Mouse (Mus musculus): ENCODE measurements around the gene Gabarapl2. TPM values are rescaled to one million over a fixed set of nuclear protein-coding genes. Genes with fewer than 3 reads are reported as not detected.

Gabarapl2 gene
- total RNA-seq, 1 experiment: 255 TPM

GRCm38 (mm10) chr8:111920971-111921370, 19.5 kb upstream of the Gabarapl2 start:
- TF ChIP-seq HCFC1 (IDR thresholded peaks at IDR 0.05; ENCODE audit: borderline replicate concordance, insufficient read depth, low read length) (no peak), MAFK (IDR thresholded peaks at IDR 0.05; ENCODE audit: insufficient read depth, low read depth, low read length) (no peak), ZNF384 (IDR thresholded peaks at IDR 0.05; ENCODE audit: low read depth, low read length) (no peak), CHD2 (IDR thresholded peaks at IDR 0.05; ENCODE audit: low read depth, low read length) (no peak)
- peak overlapping the region; percentile 17; the same call in 1 of the 2 replicates for H3K9ac ChIP-seq (ENCODE audit: insufficient read depth, low read depth, low read length, poor library complexity, severe bottlenecking)
- in situ Hi-C loops (cut with MboI; ENCODE audit: low sequenced_read_pairs in 2 of 2, unreplicated experiment in 2 of 2): no loop called here
- H3K9me3 ChIP-seq (ENCODE audit: control insufficient read depth, insufficient read depth, low read depth, low read length): no peaks in the 10 kb centered on the region
- no peak for DNase-seq (ENCODE audit: low read depth, low spot score)
- peak overlapping the region; percentile 33; the same call in 1 of the 2 replicates for H3K27ac ChIP-seq (ENCODE audit: insufficient read depth, low read depth, low read length, poor library complexity, severe bottlenecking)
- peaks cover 3 to 9% of the 10 kb centered on the region in 2 experiments for H3K4me1 ChIP-seq (ENCODE audit: control insufficient read depth in 2 of 2, insufficient read depth in 2 of 2, low read length in 2 of 2, poor library complexity in 1 of 2)
- H3K36me3 ChIP-seq (ENCODE audit: control insufficient read depth, insufficient read depth, low read length, poor library complexity, severe bottlenecking): peaks cover 7% of the 10 kb centered on the region; the same call in 1 of the 2 replicates
- no peak overlapping the region for H3K4me3 ChIP-seq (ENCODE audit: insufficient read depth in 1 of 2, low read depth in 1 of 2, low read length in 2 of 2, poor library complexity in 1 of 2, severe bottlenecking in 1 of 2)

GRCm38 (mm10) chr8:111923383-111923804, 17.1 kb upstream of the Gabarapl2 start:
- Histone ChIP-seq H3K36me3 (ENCODE audit: control insufficient read depth, insufficient read depth, low read length, poor library complexity, severe bottlenecking) (peaks cover 6% of the 10 kb centered on the region; the same call in 1 of the 2 replicates), H3K9ac (ENCODE audit: insufficient read depth, low read depth, low read length, poor library complexity, severe bottlenecking) (no peak overlapping the region), H3K4me1 (ENCODE audit: control insufficient read depth in 2 of 2, insufficient read depth in 2 of 2, low read length in 2 of 2, poor library complexity in 1 of 2) (peaks cover 3 to 9% of the 10 kb centered on the region in 2 experiments), H3K27ac (ENCODE audit: insufficient read depth, low read depth, low read length, poor library complexity, severe bottlenecking) (no peak overlapping the region), H3K4me3 (ENCODE audit: insufficient read depth in 1 of 2, low read depth in 1 of 2, low read length in 2 of 2, poor library complexity in 1 of 2, severe bottlenecking in 1 of 2) (no peak overlapping the region), H3K9me3 (ENCODE audit: control insufficient read depth, insufficient read depth, low read depth, low read length) (no peaks in the 10 kb centered on the region)
- peak; percentile 65 for DNase-seq (ENCODE audit: low read depth, low spot score)
- TF ChIP-seq ZNF384 (IDR thresholded peaks at IDR 0.05; ENCODE audit: low read depth, low read length): no peak
- TF ChIP-seq CHD2 (IDR thresholded peaks at IDR 0.05; ENCODE audit: low read depth, low read length): no peak
- TF ChIP-seq ZC3H11A (IDR thresholded peaks at IDR 0.05; ENCODE audit: borderline replicate concordance, low read depth, low read length): no peak
- TF ChIP-seq HCFC1 (IDR thresholded peaks at IDR 0.05; ENCODE audit: borderline replicate concordance, insufficient read depth, low read length): no peak
- no peak for TF ChIP-seq MAFK (IDR thresholded peaks at IDR 0.05; ENCODE audit: insufficient read depth, low read depth, low read length)
- in situ Hi-C loops (cut with MboI; ENCODE audit: low sequenced_read_pairs in 2 of 2, unreplicated experiment in 2 of 2): no loop called here

- TF ChIP-seq MAFK (IDR thresholded peaks at IDR 0.05; ENCODE audit: insufficient read depth, low read depth, low read length): peak; percentile 99
- TF ChIP-seq ZC3H11A (IDR thresholded peaks at IDR 0.05; ENCODE audit: borderline replicate concordance, low read depth, low read length): no peak
- TF ChIP-seq CHD2 (IDR thresholded peaks at IDR 0.05; ENCODE audit: low read depth, low read length): no peak
- H3K4me1 ChIP-seq (ENCODE audit: control insufficient read depth in 2 of 2, insufficient read depth in 2 of 2, low read length in 2 of 2, poor library complexity in 1 of 2): peaks cover 3 to 13% of the 10 kb centered on the region in 2 experiments
- no peaks in the 10 kb centered on the region for H3K9me3 ChIP-seq (ENCODE audit: control insufficient read depth, insufficient read depth, low read depth, low read length)
- in situ Hi-C loops (cut with MboI; ENCODE audit: low sequenced_read_pairs in 2 of 2, unreplicated experiment in 2 of 2): no loop called here
- H3K4me3 ChIP-seq (ENCODE audit: insufficient read depth in 1 of 2, low read depth in 1 of 2, low read length in 2 of 2, poor library complexity in 1 of 2, severe bottlenecking in 1 of 2): no peak overlapping the region
- no peak for DNase-seq (ENCODE audit: low read depth, low spot score)
- no peak overlapping the region for H3K9ac ChIP-seq (ENCODE audit: insufficient read depth, low read depth, low read length, poor library complexity, severe bottlenecking)
- peaks cover 3% of the 10 kb centered on the region; the same call in 1 of the 2 replicates for H3K36me3 ChIP-seq (ENCODE audit: control insufficient read depth, insufficient read depth, low read length, poor library complexity, severe bottlenecking)
- H3K27ac ChIP-seq (ENCODE audit: insufficient read depth, low read depth, low read length, poor library complexity, severe bottlenecking): peak overlapping the region; percentile 14; the same call in 1 of the 2 replicates
Observed at GRCm38 (mm10) chr8:111924976-111925375, 15.5 kb upstream of the Gabarapl2 start.

GRCm38 (mm10) chr8:111929648-111930344, 10.7 kb upstream of the Gabarapl2 start:
- no peak for TF ChIP-seq MAFK (IDR thresholded peaks at IDR 0.05; ENCODE audit: insufficient read depth, low read depth, low read length)
- no peak for TF ChIP-seq CHD2 (IDR thresholded peaks at IDR 0.05; ENCODE audit: low read depth, low read length)
- no peak for TF ChIP-seq HCFC1 (IDR thresholded peaks at IDR 0.05; ENCODE audit: borderline replicate concordance, insufficient read depth, low read length)
- no peak for TF ChIP-seq ZNF384 (IDR thresholded peaks at IDR 0.05; ENCODE audit: low read depth, low read length)
- TF ChIP-seq ZC3H11A (IDR thresholded peaks at IDR 0.05; ENCODE audit: borderline replicate concordance, low read depth, low read length): no peak
- Histone ChIP-seq H3K36me3 (ENCODE audit: control insufficient read depth, insufficient read depth, low read length, poor library complexity, severe bottlenecking) (peaks cover 3% of the 10 kb centered on the region; the same call in 1 of the 2 replicates), H3K9ac (ENCODE audit: insufficient read depth, low read depth, low read length, poor library complexity, severe bottlenecking) (no peak overlapping the region), H3K9me3 (ENCODE audit: control insufficient read depth, insufficient read depth, low read depth, low read length) (no peaks in the 10 kb centered on the region), H3K4me1 (ENCODE audit: control insufficient read depth in 2 of 2, insufficient read depth in 2 of 2, low read length in 2 of 2, poor library complexity in 1 of 2) (peaks cover 4 to 12% of the 10 kb centered on the region in 2 experiments; a peak in 2 of 4 replicates), H3K4me3 (ENCODE audit: insufficient read depth in 1 of 2, low read depth in 1 of 2, low read length in 2 of 2, poor library complexity in 1 of 2, severe bottlenecking in 1 of 2) (no peak overlapping the region), H3K27ac (ENCODE audit: insufficient read depth, low read depth, low read length, poor library complexity, severe bottlenecking) (no peak overlapping the region)
- DNase-seq (ENCODE audit: low read depth, low spot score): no peak
- in situ Hi-C loops (cut with MboI; ENCODE audit: low sequenced_read_pairs in 2 of 2, unreplicated experiment in 2 of 2): no loop called here

Data from ES-E14 (cell line).